Mouse (Mus musculus) heart, postnatal 10 days (tissue): ENCODE measurements at regions not wholly inside any gene's neighbourhood (a gene's known extent, or its start where the extent isn't known, plus 50 kb on each side); places are given as distances from the start of the nearest gene placed in this dataset.

Experiments used
- DNase-seq, 2 experiments: peaks; one replicate each; pipeline ENCODE4 v3.0.0; 2021
- intact Hi-C: fragments of 180-260 bp; cut with DNase I; formaldehyde crosslinking; loops from one replicate; pipeline ENCODE4 v1.15.1; 2025

DNA sequence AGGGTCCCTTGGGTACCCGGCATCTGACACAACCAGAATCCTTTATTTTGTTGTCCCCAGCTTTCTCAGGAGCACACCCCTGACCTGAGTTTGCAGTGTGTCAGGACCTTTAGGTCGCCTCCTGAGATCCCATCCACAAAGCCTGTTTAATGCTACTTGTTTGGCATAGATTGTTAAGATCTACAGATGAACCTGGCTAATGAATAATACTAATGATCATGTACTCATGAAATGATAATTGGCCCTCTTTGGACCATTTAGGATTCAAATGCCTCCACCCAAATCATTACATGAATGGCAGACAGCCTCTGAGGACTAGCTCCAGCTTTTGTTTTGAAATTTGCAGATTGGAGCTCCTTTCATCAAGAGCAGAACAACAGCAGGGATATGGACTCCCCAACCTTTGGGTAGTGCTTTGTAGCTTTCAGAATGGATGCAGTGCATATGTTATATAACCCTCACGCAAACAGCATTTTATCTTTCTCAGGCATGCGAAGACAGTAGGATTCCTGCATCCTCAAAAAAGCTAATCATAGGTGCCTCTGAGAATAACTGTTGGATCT lies 400.1 kb downstream of the Ttll7 start:
- intact Hi-C loops, result no loop called here
- no peak for DNase-seq

DNA sequence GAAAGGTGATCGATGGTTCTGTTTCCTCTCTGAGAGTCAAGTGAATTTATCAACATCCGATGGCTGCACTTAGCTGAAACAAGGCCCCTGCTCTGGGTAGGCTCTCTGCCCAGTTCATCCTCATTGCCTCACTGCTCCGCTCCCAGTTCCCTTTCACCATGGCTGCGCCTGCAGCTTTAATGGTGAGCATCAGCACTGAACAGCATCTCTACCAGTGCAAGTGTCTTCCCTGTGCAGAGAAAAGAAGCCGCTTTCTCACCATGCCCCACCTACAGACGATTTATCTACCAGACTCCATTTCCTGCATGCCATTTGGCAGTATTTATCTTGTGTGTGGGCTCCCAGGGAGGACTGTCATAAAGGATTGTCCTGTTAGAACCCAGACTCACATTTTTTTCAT lies 400.6 kb downstream of the Ttll7 start:
- intact Hi-C loops, result no loop called here
- no peak for DNase-seq

DNA sequence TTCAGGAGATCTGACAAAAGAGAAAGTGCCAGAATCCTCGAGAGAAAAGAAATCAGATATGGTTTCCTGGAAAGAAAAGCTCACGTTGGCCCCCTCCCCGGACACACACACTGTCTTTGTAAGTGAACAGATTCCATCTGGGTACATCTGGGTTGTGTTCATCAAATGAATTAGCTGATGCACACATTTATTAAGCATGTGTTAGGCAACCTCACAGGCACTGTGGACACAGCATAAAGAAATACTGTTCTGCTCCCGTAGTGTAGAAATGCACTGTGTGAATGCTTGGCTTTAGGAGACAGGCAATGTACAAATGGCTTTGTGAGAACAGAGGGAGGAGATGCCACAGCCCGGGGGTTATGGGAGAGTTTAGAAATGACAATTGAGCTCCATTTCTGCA lies 402.3 kb downstream of the Ttll7 start:
- intact Hi-C loops, result no loop called here
- no peak for DNase-seq

DNA sequence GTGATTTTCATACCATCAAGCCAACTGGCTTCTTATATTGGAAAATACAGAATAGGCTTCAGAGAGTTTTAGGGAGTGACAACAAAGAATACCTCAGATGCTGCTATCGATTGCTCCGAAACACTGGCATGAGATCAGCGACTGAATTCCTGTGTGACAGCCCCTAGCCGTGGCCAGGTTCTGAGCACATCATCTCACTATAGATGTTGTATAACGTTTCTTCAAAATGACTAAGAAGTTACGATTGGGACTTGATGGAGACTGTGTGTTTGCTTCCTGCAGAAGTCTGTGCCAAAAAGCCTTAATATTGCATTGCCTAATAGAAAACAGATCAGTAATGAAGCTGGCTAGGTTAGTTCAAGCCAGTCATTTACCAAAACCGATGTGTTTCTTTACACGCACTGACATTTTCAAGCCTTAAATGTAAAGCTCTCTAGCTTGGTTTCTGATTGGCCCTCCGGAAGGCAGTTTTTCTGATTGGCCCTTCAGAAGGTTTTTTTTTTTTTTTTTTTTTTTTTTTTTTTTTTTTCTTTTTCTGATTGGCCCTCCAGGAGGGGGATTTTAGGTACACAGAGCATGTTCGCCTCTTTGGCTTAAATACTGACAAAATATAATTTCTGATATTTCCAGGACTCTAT lies 408.9 kb downstream of the Ttll7 start:
- peak; percentile 2 to 5 for DNase-seq

DNA sequence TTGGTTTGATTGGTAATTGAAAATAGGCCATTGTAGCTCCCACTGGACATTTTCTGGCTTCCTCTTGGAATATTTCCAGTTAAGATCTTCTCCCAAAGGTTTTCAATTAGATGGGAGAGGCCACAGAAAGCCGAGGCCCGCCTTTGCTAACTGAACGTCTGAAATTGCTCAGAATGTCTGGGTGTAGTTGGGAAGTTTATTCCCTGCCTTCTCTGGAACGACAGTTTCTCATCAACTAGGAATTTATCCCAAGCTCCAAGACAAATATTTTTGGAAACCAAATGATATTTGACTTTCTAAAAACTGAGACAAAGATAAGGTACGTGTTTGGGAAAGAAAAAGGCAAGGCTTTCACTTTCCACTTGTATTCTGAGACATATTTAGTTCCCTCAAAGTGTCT lies 414.4 kb downstream of the Ttll7 start:
- intact Hi-C loops, result no loop called here
- peak; percentile 38 to 52 for DNase-seq

More for the DNA sequence above, 408.9 kb downstream of the Ttll7 start:
- intact Hi-C loops, result no loop called here

DNA sequence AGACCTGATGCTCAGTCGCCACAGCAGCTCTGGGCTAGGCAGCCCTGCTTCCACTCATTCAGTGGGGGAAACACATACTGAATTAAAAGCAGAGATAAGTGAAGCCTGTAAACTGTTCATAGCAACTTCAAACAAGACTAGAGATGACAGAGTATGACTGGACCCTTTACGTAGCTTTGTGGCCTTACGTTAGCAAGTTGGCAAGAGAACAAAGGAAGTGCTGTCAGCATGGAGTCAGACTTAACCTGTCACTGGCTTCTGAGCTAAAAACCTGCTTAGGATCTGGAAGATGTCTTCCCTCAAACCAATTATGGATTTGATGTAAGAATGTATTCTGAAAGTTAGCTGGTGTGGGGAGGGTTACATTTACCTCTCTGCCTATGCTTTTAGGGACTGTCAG lies 421.3 kb downstream of the Ttll7 start:
- intact Hi-C loops, result no loop called here
- no peak for DNase-seq

DNA sequence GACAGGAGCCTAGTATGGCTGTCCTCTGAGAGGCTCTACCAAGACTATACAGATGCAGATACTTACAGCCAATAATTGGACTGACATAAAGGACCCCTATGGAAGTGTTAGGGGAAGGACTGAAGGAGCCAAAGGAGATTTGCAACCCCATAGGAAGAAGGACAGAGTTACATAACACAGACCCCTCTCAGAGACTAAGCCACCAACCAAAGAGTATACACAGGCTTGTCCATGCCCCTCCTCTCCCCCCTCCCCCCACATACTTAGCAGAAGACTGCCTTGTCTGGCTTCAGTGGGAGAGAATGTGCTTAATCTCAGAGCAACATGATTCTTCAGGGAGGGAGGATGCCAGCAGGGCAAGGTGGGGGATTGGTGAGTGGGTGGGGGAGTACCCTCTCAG lies 426.4 kb downstream of the Ttll7 start:
- DNase-seq, result no peak
- intact Hi-C loops, result no loop called here

DNA sequence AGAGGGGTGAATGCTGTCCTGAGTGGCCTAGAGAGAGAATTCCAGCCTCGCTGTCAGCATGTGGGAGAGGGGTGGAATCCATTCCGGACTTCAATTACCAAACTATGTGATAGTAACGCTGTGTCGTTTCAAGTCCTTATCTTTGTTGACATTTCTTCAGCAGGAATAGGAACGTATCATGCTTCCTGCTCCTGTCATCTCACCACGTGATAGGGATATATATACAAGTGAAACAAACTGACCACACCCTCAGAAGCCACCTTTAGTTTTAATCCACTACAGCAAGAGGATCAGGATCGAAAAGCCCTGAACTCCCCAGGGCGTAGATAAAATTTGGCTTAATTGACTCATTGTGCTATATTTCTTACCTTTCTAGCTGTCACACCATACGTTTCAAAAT lies 431.6 kb downstream of the Ttll7 start:
- DNase-seq, result no peak
- intact Hi-C loops, result no loop called here

DNA sequence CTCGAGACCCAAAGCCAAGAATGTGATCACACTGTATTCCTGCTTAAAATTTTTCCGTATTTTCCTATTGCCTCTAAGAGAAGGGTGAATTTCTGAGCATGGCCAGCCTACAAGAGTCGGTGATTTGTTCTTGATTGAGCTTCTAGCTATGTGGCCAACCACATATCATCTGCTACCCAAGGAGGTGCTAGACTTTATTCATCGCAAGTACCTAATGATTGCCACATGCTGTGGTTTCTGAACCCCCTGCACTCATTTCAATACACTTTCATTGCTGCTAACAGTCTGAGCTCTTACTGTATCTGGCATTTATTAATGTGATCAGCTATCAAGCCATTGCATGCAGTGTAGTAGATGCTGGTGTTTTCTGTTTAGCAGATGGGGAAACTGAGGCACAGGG lies 432.2 kb downstream of the Ttll7 start:
- intact Hi-C loops, result no loop called here
- DNase-seq, result no peak

DNA sequence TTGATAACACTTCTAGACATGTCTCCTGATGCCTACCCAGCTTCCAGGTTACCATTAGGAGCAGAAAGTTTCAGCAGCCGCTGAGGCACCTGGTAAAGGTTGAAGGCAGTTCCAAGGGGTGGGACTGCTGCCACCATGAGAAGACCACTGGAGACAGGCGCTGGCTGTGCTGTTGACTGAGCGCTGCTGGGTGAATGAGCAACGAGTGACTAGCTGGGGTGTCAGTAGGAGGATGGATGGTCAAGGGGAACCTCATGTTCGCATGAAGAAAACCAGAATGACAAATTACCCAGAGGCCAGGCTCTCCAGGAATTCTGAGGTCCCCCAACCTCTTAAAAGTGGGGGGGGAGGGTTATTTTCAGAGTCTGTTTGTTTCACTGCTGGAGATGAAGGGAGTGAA lies 433.3 kb downstream of the Ttll7 start:
- intact Hi-C loops, result no loop called here
- DNase-seq, result no peak

DNA sequence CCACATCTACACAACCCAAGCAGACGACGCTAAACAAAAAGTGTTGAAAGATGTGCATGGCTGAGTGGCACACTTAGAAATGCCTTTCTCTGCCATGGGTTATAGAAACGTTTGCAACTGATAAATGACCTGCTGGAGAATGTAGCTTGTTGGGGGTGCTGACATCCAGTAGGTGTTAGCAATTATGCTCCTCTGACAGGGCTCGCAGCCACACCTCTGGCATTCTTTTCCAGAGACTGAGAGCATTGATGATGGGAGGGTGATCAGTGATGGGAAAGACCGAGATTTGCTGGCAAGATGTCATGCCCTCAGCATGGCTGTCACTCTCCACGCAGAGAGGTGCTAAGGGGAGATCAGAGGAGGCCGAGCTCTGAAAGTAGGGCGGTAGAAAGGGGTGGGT lies 435.3 kb downstream of the Ttll7 start:
- no peak for DNase-seq
- intact Hi-C loops, result no loop called here

DNA sequence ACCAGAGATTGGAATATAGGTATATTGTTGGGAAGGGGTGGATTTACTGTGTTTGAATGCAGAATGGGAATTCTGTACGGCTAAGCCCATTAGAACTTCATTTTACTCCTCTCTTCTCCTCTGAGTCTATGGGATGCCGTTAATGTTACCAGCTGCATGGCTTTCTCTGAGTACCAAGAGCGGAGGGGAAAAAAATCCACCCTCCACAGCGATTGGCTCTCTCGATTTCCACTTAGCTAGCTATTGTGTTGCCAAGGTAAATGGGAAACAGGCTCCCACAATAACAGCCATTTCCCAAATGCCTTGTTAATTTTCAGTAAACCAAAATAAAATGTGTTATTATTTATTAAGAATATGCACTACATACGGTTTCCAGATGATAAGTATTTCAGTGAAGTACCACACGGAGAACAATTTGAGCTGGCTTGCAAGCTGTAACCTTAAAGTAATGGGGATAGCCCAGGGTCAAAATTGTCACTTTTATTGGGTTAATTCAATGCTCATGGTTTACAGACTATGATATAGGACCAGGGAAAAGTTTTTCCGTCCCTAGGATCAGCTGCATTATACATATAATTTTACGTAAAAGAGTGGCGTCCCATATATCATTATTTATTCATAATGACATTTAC lies 439.6 kb downstream of the Ttll7 start:
- intact Hi-C loops, result no loop called here
- no peak for DNase-seq

DNA sequence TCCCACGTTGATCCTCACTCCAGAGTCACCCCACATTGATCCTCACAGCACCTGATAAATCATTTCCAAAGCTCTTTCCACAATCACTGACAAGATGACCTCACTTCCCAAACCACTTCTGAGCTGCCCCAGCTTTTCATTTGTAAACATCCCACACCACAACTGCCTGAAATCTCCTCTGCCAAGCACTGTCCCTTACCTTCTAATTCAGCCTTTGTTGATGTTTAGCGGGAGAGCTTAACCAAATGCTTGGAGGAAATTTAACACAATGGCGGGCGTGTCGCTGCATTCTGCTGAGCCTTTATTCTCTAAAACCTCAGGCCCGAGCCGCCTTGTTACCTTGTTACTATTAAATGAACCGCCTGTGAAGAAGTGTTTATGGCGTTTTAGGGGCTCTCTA lies 445.9 kb downstream of the Ttll7 start:
- no peak for DNase-seq
- intact Hi-C loops, result no loop called here

DNA sequence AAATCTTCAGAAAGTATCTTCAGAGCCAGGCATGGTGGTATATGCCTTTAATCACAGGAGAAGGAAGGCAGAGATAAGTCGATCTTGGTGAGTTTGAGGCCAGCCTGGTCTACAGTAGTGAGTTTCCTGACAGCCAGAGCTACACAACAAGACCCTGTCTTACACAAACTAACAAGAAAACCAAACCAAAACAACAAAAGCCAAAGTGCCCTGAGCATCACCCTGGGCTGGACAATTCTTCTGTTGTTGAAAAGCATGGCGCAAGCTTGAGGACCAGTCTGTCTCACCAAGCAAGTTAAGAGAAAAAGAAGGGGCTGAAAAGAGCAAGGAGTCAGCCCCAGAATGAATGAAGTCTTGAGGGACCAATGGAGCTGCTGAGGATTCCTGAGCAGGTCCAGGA lies 473.4 kb downstream of the Ttll7 start:
- DNase-seq, result no peak
- intact Hi-C loops, result no loop called here

DNA sequence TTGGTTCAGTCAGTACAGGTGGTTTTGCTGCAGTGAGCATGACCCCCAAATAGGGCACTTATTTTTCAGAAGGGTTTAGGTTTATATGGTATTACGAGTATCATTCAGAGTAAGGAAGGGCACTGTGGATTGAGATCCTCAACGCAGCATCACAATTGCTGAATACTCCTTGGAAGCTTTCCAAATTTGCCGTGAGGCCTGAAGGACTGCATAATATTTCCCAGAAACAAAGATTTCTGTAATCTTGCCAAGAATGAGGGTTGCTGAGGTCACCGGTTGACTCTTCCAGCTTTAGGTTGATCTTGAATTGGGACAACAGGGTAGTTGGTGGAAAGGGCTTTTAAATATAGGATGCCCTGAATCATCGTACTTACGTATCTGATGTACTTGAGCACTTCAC lies 482.1 kb downstream of the Ttll7 start:
- intact Hi-C loops, result no loop called here
- no peak for DNase-seq

DNA sequence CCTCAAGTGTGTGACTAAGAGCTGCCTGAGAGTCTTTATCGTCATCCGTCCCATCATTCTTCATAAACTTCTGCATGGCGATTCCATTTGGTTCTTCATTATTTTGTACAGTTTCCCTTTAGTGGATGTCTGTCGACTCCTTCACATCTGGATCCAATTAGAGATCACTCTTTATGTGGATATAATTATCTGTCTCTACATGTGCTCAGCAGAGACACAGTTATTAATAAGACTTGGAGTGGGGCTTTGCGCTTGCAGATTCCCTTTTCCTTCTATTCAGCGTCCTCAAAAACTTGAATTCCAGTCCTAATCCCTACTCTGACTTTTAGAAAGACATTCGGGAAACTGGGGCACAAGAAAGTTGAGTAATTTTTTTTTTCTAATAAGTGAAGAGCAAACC lies 483.1 kb downstream of the Ttll7 start:
- no peak for DNase-seq
- intact Hi-C loops, result no loop called here

DNA sequence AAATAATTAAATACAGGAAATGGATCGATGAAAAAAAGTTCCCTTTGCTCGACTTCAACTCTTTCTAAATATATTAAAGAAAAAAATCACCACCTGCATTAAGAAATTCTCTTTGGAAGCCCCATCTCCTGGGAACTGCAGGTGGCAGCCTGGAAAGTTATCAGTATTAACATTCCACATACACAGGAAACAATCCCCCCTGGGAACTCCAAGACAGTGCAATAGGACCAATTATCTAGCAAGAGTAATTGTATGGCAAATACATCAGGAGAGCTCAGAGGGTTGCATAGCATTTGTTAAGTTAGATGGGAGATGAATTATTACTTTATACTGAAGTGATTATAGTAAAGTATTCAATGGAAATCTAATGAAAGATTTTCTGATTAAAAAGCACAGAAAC lies 487.3 kb downstream of the Ttll7 start:
- DNase-seq, result no peak
- intact Hi-C loops, result no loop called here

DNA sequence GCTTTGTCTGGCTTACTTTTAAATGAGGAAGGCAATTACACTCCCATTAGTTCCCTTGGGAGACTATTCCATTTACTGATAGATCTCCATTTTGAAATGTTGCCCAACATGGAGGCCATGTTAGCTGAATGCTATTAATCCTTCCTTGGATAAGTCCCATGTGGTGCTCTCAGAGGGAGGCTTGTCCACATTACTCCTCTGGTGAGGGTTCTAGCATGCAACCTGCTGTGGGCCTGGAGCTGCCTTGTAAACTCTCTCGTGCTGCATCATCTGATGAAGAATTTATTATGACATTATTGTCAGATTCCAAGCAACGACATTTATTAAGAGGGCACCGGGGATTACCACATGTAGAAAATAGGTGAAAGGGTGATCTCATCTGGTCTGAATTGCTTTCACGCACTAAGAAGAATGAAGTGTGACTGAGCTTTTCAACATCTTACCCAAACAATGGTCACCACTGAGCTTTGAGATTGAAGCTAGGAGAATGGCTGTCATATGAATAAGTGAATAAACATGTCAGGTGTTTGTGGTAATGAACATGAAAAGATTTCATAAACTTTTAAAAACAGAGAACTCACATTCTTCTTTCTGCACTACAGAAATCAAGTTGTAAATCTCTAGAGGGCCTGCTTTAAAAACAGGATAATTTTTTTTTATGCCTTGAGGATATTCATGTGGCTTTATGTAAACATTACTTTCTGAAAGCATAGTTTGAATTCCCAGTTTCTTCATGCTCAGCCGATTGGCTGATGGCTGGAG lies 495.3 kb downstream of the Ttll7 start:
- intact Hi-C loops, result no loop called here
- no peak for DNase-seq

DNA sequence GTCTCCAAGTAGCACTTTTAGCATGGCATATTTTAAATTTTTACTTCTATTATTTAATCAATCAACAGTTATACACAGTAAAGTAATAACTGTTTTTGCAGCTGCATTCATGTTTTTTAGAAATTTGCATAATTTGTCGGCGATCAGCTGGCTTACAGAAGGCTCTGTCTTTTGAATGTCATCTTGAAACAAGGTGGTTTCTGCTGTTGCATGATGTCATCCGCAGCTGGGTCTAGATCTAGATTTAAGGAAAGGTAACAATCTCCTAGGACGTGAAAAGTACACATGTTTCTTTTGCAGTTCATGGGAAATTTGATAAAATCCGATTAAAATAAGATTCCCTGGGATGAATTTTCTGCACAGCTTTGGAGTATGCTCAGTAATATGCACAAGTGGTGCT lies 534.9 kb downstream of the Ttll7 start:
- intact Hi-C loops, result no loop called here
- DNase-seq, result no peak

DNA sequence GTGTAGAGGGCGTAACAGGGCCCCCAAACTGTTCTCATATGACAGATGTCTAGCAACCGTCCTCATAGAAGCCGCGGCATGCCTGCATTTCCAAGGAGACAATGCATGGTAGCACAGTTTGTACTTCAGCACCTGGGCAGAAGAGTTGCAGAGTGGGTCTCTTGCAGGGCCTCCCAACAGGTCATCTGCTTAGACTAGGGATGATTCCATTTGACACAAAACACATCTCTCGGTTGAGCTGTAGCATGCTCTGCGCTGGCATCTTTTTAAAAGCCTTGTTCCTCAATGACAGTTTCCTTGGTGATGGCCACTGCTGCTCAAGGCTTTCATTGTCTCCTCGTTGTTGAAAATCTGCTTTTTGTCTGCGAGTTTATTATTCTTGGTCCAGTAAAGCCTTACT lies 546.1 kb downstream of the Ttll7 start:
- intact Hi-C loops, result no loop called here
- DNase-seq, result no peak

DNA sequence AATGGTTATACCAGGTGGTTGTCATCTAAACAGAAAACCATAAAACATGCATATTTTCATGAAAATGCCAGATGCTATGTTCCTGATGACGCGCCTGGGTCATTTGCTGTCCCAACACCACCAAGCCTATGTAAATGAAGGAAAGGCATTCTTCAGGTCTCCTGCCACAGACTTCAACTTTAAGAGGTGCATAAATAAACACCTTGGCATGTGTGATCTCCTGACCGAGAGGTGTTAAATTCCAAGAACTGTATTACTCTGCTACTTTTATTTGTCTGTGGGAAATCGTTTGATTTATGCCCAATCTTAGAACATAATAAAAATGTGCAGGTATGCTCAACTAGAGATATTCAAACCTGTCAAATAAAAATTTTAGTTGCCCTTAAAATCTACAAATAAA lies 560.1 kb downstream of the Ttll7 start:
- no peak for DNase-seq
- intact Hi-C loops, result no loop called here

DNA sequence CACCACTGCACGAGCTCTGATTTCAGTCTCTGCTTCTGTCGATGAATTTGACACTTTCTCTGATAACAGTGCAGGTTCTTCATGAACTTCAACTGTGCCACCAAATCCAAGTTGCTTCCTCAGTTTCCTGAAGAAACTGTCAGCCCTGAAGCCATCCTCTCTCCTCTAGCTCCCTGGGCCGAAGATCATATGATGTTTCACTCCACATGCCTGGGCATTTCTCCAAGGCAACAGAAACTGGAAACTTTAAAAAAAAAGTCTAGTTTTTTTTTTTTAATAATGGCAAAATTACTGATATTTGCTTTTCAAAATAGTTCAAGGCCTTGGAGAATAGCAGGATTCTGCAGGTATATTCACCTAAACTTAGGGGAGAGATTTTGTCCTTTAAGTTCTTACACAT lies 564.8 kb downstream of the Ttll7 start:
- intact Hi-C loops, result no loop called here
- DNase-seq, result no peak
